In the genomic region with DNA sequence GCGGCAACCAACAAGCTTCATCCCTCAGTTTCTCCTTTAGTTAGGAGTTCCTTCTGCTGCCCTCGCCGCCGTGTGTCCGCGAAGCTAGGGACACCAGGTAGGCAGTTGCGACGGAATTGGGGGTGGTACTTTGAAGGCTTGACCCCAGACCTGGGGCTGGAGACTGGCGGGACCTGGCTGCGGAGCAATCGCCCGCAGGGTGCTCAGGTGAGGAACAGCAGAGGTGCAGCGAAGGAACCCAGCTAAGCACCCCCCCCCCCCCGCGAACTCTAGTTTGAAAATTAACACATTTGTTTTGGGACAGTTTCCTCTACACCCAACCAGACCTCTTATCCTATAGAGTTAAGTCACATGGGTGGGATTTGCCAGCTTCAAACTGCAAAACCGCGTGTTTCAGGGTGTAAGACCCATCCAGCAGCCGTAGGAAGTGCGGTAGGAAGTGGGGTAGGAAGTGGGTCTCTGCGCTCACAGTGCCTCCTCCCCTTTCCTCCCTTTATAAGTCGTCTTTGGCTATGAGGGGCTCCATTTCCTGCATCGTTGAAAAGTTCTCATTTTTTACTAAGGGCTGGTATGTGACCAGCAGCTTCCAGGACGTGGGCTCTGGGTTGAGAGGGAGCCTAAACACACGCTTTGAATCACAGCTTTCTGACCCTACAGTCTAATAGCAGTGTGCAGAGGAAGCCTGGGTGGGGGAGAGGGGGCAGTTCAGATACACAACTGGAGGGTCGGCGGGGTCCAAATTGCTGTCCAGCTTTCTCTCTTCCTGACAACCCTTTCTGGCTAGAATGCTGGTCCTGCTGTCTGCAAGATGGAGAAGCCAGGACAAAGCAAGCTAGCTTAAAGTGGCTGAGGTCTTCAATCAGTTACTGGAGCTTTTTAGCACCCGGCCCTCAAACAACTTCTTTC, we compare ENCODE assay signal across 8 mouse cellular contexts. TPM values are rescaled to one million over a fixed set of nuclear protein-coding genes. Genes with fewer than 3 reads are reported as not detected.
A peak's percentile ranks its signal among the peaks of the same experiment; 100 is the strongest.
DNase-seq lines count a peak whose midpoint lies in the region; ATAC-seq and TF ChIP-seq lines count a peak whose summit lies in the region.

No protein-coding gene starts in this region.

- H3K27ac ChIP-seq in lung, embryonic 16.5 days (ENCODE audit: low read length): no peak overlapping the region
- no peak overlapping the region for H3K27ac ChIP-seq in embryonic facial prominence, embryonic 12.5 days
- H3K27ac ChIP-seq in intestine, embryonic 14.5 days (ENCODE audit: low read depth): no peak overlapping the region
- H3K27ac ChIP-seq in thymus, adult 2 months (ENCODE audit: control insufficient read depth, insufficient read depth, low read length): peak overlapping the region; percentile 29; the same call in 1 of the 2 replicates

- H3K9ac ChIP-seq in lung, embryonic 16.5 days (ENCODE audit: low read length): peak overlapping the region; percentile 69
- peak overlapping the region; percentile 55 for H3K9ac ChIP-seq in embryonic facial prominence, embryonic 12.5 days
- peak overlapping the region; percentile 54 for H3K9ac ChIP-seq in intestine, embryonic 14.5 days (ENCODE audit: low read length)

- no peaks in the 10 kb centered on the region for H3K27me3 ChIP-seq in lung, embryonic 16.5 days (ENCODE audit: control insufficient read depth, insufficient read depth, low read depth, low read length)
- peaks cover 14% of the 10 kb centered on the region for H3K27me3 ChIP-seq in embryonic facial prominence, embryonic 12.5 days
- H3K27me3 ChIP-seq in intestine, embryonic 14.5 days (replicated peaks; ENCODE audit: control insufficient read depth, insufficient read depth, low read length): no peaks in the 10 kb centered on the region
- H3K27me3 ChIP-seq in megakaryocyte, embryonic 14.5 days (replicated peaks): peaks cover 43% of the 10 kb centered on the region
- H3K27me3 ChIP-seq in thymus, adult 2 months (ENCODE audit: control insufficient read depth, insufficient read depth, low read length): no peaks in the 10 kb centered on the region

- H3K4me1 ChIP-seq in lung, embryonic 16.5 days (replicated peaks; ENCODE audit: control insufficient read depth, insufficient read depth, low read length): no peaks in the 10 kb centered on the region; the same call in 1 of the 2 replicates
- no peaks in the 10 kb centered on the region for H3K4me1 ChIP-seq in embryonic facial prominence, embryonic 12.5 days
- H3K4me1 ChIP-seq in intestine, embryonic 14.5 days (replicated peaks; ENCODE audit: control insufficient read depth, insufficient read depth, low read length): no peaks in the 10 kb centered on the region
- H3K4me1 ChIP-seq in megakaryocyte, embryonic 14.5 days: peaks cover 34% of the 10 kb centered on the region
- H3K4me1 ChIP-seq in thymus, adult 2 months (replicated peaks; ENCODE audit: control insufficient read depth, insufficient read depth, low read length): peaks cover 23% of the 10 kb centered on the region

- no peaks in the 10 kb centered on the region for H3K9me3 ChIP-seq in lung, embryonic 16.5 days (ENCODE audit: control insufficient read depth, low read length)
- no peaks in the 10 kb centered on the region for H3K9me3 ChIP-seq in embryonic facial prominence, embryonic 12.5 days
- H3K9me3 ChIP-seq in intestine, embryonic 14.5 days (ENCODE audit: control insufficient read depth, low read length): no peaks in the 10 kb centered on the region
- no peaks in the 10 kb centered on the region for H3K9me3 ChIP-seq in megakaryocyte, embryonic 14.5 days

- no peak for TF ChIP-seq POLR2A in thymus, adult 2 months (IDR thresholded peaks at IDR 0.05; ENCODE audit: control insufficient read depth, extremely low read depth, insufficient read depth, low read length, poor library complexity)

- ATAC-seq in lung, embryonic 16.5 days (ENCODE audit: low read depth): peak; percentile 45
- ATAC-seq in embryonic facial prominence, embryonic 12.5 days (ENCODE audit: insufficient number of reproducible peaks, insufficient read depth, low FRiP score, low TSS enrichment): no peak; the same call in 1 of the 2 replicates
- ATAC-seq in intestine, embryonic 14.5 days (replicated peaks; ENCODE audit: low FRiP score, low TSS enrichment, low read depth): peak; percentile 34; the same call in 1 of the 2 replicates

- no peak for TF ChIP-seq CTCF in thymus, adult 2 months (IDR thresholded peaks at IDR 0.05; ENCODE audit: borderline replicate concordance, control insufficient read depth, extremely low read depth, insufficient read depth, low read length, poor library complexity)

- H3K4me2 ChIP-seq in lung, embryonic 16.5 days (ENCODE audit: low read depth, low read length): peak overlapping the region; percentile 99
- peak overlapping the region; percentile 79 for H3K4me2 ChIP-seq in embryonic facial prominence, embryonic 12.5 days (replicated peaks)
- H3K4me2 ChIP-seq in intestine, embryonic 14.5 days (ENCODE audit: low read length): peak overlapping the region; percentile 96

- no peaks in the 10 kb centered on the region for H3K36me3 ChIP-seq in lung, embryonic 16.5 days (ENCODE audit: control insufficient read depth, insufficient read depth, low read length)
- no peaks in the 10 kb centered on the region for H3K36me3 ChIP-seq in embryonic facial prominence, embryonic 12.5 days
- no peaks in the 10 kb centered on the region for H3K36me3 ChIP-seq in intestine, embryonic 14.5 days (ENCODE audit: control insufficient read depth, insufficient read depth, low read length)
- no peaks in the 10 kb centered on the region for H3K36me3 ChIP-seq in megakaryocyte, embryonic 14.5 days (replicated peaks; ENCODE audit: low read length)
- H3K36me3 ChIP-seq in thymus, adult 2 months (ENCODE audit: control insufficient read depth, insufficient read depth, low read length): no peaks in the 10 kb centered on the region

- WGBS in lung, embryonic 16.5 days: 2% methylated on average over 27 of the region's 27 CpGs
- WGBS in embryonic facial prominence, embryonic 12.5 days: 4% methylated on average over 27 of the region's 27 CpGs
- WGBS in intestine, embryonic 14.5 days: 3% methylated on average over 26 of the region's 27 CpGs
- WGBS in thymus, adult 2 months: 4% methylated on average over 27 of the region's 27 CpGs

- no peak for DNase-seq in lung, postnatal 14 days
- no peak for DNase-seq in intestine, embryonic 14.5 days (ENCODE audit: low spot score)
- DNase-seq in thymus, adult 2 months: peak; percentile 67
- DNase-seq in adrenal gland, postnatal 10 days: no peak
- no peak for DNase-seq in right cerebral cortex, adult 2 months (ENCODE audit: low spot score in 2 of 2)

- H3K4me3 ChIP-seq in lung, embryonic 16.5 days (ENCODE audit: low read length): peak overlapping the region; percentile 67
- H3K4me3 ChIP-seq in embryonic facial prominence, embryonic 12.5 days: peak overlapping the region; percentile 52
- H3K4me3 ChIP-seq in intestine, embryonic 14.5 days (ENCODE audit: low read depth, low read length): peak overlapping the region; percentile 64
- peak overlapping the region; percentile 92 for H3K4me3 ChIP-seq in megakaryocyte, embryonic 14.5 days (replicated peaks)
- peak overlapping the region; percentile 58 for H3K4me3 ChIP-seq in thymus, adult 2 months (ENCODE audit: control insufficient read depth, insufficient read depth, low read length)

RNA-seq across cellular contexts. Expression of a gene that starts 0.8 kb away (rescaled TPM):
- polyA plus RNA-seq in lung, embryonic 16.5 days (2015; fragmentation: Nextera tagmentation; extraction: Ambion mirVana): 5.4 and 5.5 TPM in 2 replicates
- 7.4 and 8.9 TPM in 2 replicates for polyA plus RNA-seq in embryonic facial prominence, embryonic 12.5 days (2016; fragmentation: Nextera tagmentation; extraction: Ambion mirVana)
- 8.8 and 9.1 TPM in 2 replicates for polyA plus RNA-seq in intestine, embryonic 14.5 days (2014; fragmentation: Nextera tagmentation; extraction: Ambion mirVana)
- 0.37 and 0.84 TPM in 2 replicates for polyA plus RNA-seq in megakaryocyte, embryonic 14.5 days (2012; ENCODE audit: insufficient read depth, low replicate concordance)
- polyA plus RNA-seq in thymus, adult 2 months (2012; rRNA removed): 5.9 and 6.2 TPM in 2 replicates
- total RNA-seq in adrenal gland, postnatal 10 days (2021): 10 to 100 TPM in 1 of 2 experiments, 1 to 10 TPM in 1; 7.3 to 13.7 TPM

RNA-seq across cellular contexts. Expression of a gene that starts 37.3 kb away (rescaled TPM):
- polyA plus RNA-seq in lung, embryonic 16.5 days (2015; fragmentation: Nextera tagmentation; extraction: Ambion mirVana): not detected in 2 replicates
- polyA plus RNA-seq in embryonic facial prominence, embryonic 12.5 days (2016; fragmentation: Nextera tagmentation; extraction: Ambion mirVana): not detected in 2 replicates
- polyA plus RNA-seq in intestine, embryonic 14.5 days (2014; fragmentation: Nextera tagmentation; extraction: Ambion mirVana): not detected in 2 replicates
- not detected in 2 replicates for polyA plus RNA-seq in megakaryocyte, embryonic 14.5 days (2012; ENCODE audit: insufficient read depth, low replicate concordance)
- not detected in 2 replicates for polyA plus RNA-seq in thymus, adult 2 months (2012; rRNA removed)
- total RNA-seq in adrenal gland, postnatal 10 days (2021): not detected
